Mouse (Mus musculus): ENCODE results near the gene Vmn1r65.
"Not testable (repeated sequence)": the region's sequence is repeated elsewhere in the genome, so short reads cannot be mapped to it uniquely, and the experiment has no call there.

Gene Vmn1r65

GRCm38 (mm10) chr7:6010910-6011309 is at the start of gene Vmn1r65:
Vmn1r65 (minus strand) TSS chr7:6011010.
- no peak for DNase-seq (ENCODE audit: low spot score in 2 of 2)

DNA sequence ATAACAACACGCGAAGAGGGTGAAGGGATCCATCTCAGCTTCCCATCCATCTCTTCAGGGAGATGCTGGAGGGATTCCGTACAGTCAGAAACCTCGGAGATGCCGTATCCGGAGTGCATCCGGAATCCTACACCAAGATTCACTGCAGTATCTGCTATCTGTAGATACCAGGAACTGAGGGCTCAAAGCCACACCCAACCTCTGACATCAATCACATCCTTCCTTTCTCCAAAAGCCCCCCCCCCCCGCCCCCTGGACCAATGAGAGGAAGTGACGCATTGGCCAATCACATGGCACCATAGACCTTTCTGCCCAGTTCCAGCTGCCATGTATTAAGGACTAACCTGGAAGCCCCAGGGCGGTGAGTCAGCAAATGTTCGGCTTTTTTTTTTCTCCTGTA is 34.1 kb upstream of the Vmn1r65 start, which contains the start of gene Nlrp4c:
Nlrp4c (plus strand) TSS at position 301 of the 400 bp plus-strand sequence.
- DNase-seq (ENCODE audit: low spot score in 2 of 2), result no peak

DNA sequence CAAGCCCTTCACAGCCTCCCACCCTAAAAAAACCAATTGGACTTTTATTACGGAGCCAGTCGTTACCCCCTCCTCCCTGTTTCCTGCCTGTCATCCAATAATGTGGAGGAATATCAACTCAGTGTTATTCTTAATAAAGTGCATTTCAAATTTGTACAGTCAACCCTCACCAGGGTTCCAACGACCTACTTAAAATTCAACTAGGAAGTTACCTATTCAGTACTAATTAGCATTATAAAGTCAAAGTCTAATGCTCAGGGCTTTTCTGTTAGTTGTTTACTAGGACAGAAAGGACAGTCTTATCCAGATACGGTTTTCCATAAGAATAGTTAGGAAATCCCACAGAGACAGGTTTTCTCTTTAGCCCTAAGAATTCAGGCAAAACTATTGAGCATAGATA is 28.4 kb downstream of the Vmn1r65 start:
- not testable (repeated sequence) for DNase-seq (ENCODE audit: low spot score in 2 of 2)

GRCm38 (mm10) chr7:5972546-5972945 is 38.3 kb downstream of the Vmn1r65 start:
- DNase-seq (ENCODE audit: low spot score in 2 of 2), result not testable (repeated sequence)

Data from spleen, postnatal 14 days (tissue).